Mouse (Mus musculus): ENCODE measurements around the gene Nek3.

DNA sequence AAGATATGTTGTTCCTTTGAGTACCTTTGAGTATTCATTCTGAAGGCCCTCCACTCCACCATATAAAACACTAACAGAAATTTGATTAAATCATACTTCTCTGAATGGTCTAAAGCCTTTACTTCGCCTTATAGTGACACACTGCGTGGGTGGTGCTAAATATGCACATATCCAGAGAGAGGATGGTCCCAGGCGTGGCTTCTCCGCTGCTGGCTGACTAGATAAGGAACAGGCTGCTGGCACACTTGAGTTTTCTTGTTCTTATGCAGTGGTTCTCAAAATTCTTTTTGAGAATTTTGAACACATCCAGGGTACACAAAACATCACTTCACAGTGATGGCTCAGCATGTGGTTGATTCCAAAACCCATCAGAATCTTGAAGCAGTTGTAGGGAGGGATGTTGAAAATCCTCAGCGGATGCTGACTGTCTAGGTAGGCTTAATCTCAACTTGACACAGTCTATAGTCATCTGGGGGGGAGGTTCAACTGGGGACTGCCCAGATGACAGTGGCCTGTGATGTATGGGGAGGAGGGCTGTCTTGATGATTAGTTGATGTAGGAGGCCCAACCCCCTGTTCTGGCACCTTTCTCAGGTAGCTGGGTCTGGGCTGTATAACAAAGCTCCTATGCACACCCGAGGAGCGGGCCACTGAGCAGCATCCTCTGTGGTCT lies 32.0 kb downstream of the Nek3 start:
- TF ChIP-seq GATA1 (IDR thresholded peaks at IDR 0.05; ENCODE audit: low read length) (no peak), TAL1 (IDR thresholded peaks at IDR 0.05; ENCODE audit: low read length) (no peak)
